Mouse (Mus musculus) kidney, postnatal 0 days (tissue): ENCODE data around the gene Dhrs11. TPM values are rescaled to one million over a fixed set of nuclear protein-coding genes. Genes with fewer than 3 reads are reported as not detected.
"Not testable (repeated sequence)": the region's sequence is repeated elsewhere in the genome, so short reads cannot be mapped to it uniquely, and the experiment has no call there.

Experiments used
- ATAC-seq: fragments of 200-750 bp; cut with Nextera tagmentation; replicated peaks from 2 replicates; pipeline ENCODE4 v1.8.0; 2017; ENCODE audit warnings: low read depth, moderate number of reproducible peaks, moderate TSS enrichment, moderate library complexity; ENCODE audit not compliant: low FRiP score
- DNase-seq: peaks from one replicate; pipeline ENCODE4 v3.0.0-alpha.2; 2016; ENCODE audit warnings: low spot score
- H3K27ac ChIP-seq: fragments of 300-500 bp; sonication (generic); 2 replicates; pipeline ENCODE4 v1.5.1; 2014; ENCODE audit warnings: mild to moderate bottlenecking
- H3K27me3 ChIP-seq: fragments of 300-500 bp; sonication (generic); 2 replicates; pipeline ENCODE4 v1.6.1; 2014; ENCODE audit warnings: low read length, mixed read lengths; ENCODE audit not compliant: insufficient read depth
- H3K36me3 ChIP-seq: fragments of 300-500 bp; sonication (generic); 2 replicates; pipeline ENCODE4 v1.6.1; 2014; ENCODE audit warnings: low read length, mixed read lengths; ENCODE audit not compliant: insufficient read depth
- H3K4me1 ChIP-seq: fragments of 300-500 bp; sonication (generic); replicated peaks from 2 replicates; pipeline ENCODE4 v1.6.1; 2014; ENCODE audit warnings: antibody characterized with exemption, low read length, mixed read lengths; ENCODE audit not compliant: insufficient read depth
- H3K4me2 ChIP-seq: fragments of 300-500 bp; sonication (generic); 2 replicates; pipeline ENCODE4 v1.6.1; 2014; ENCODE audit warnings: mild to moderate bottlenecking, low read length, moderate library complexity, mixed read lengths
- H3K4me3 ChIP-seq: fragments of 300-500 bp; sonication (generic); replicated peaks from 2 replicates; pipeline ENCODE4 v1.5.1; 2014; ENCODE audit warnings: low read depth, low read length
- H3K9ac ChIP-seq: fragments of 300-500 bp; sonication (generic); 2 replicates; pipeline ENCODE4 v1.6.1; 2014; ENCODE audit warnings: low read depth, low read length
- H3K9me3 ChIP-seq: fragments of 300-500 bp; sonication (generic); replicated peaks from 2 replicates; pipeline ENCODE4 v1.6.1; 2016; ENCODE audit warnings: low read length, inconsistent platforms, mixed read lengths
- CTCF ChIP-seq: IDR thresholded peaks from 2 replicates; pipeline ENCODE4 v1.5.1; 2016; ENCODE audit warnings: antibody characterized with exemption, low read depth, mild to moderate bottlenecking, moderate library complexity
- WGBS: fragments of 180-500 bp; shearing (Covaris S2); extraction: QIAGEN DNeasy Blood & Tissue Kit; methylation state at CpG from one replicate; pipeline ENCODE4 v1.1.7; 2014; 5-methylcytosine and 5-hydroxymethylcytosine counted together
- polyA plus RNA-seq: library from polyadenylated mRNA; unstranded; fragments of >200 nt; fragmentation: Nextera tagmentation; extraction: Ambion mirVana; gene quantifications from 2 replicates; pipeline ENCODE4 v1.2.1, GENCODE M21; 2015

Gene Dhrs11
- polyA plus RNA-seq: 13.8 and 16.1 TPM in 2 replicates

GRCm38 (mm10) chr11:84828516-84829399, at the start of gene Dhrs11:
Dhrs11 (minus strand) TSS chr11:84828994.
- Histone ChIP-seq H3K9me3 (no peaks in the 10 kb centered on the region), H3K36me3 (peaks cover 7% of the 10 kb centered on the region; the same call in 1 of the 2 replicates), H3K4me1 (no peaks in the 10 kb centered on the region; the same call in 1 of the 2 replicates), H3K4me2 (peak within 1 kb of the TSS; percentile 97), H3K27ac (peak within 1 kb of the TSS; percentile 83), H3K27me3 (no peaks in the 10 kb centered on the region), H3K9ac (peak within 1 kb of the TSS; percentile 81), H3K4me3 (peak within 1 kb of the TSS; percentile 62)
- DNase-seq (peak; percentile 95), ATAC-seq (peak; percentile 94)
- no peak for TF ChIP-seq CTCF
- under 1% methylated on average over 62 of the region's 62 CpGs for WGBS

- not testable (repeated sequence) for H3K36me3 ChIP-seq, H3K27me3 ChIP-seq, H3K4me2 ChIP-seq, H3K4me1 ChIP-seq, H3K9ac ChIP-seq, H3K27ac ChIP-seq, ATAC-seq, H3K9me3 ChIP-seq, H3K4me3 ChIP-seq, DNase-seq
- no CpG with 5 or more reads among the region's 1 CpGs for WGBS
Observed at GRCm38 (mm10) chr11:84876020-84876419, 47.2 kb upstream of the Dhrs11 start.

GRCm38 (mm10) chr11:84873042-84873833, 44.4 kb upstream of the Dhrs11 start:
- peaks cover 3% of the 10 kb centered on the region; the same call in 1 of the 2 replicates for H3K4me1 ChIP-seq
- no peak overlapping the region for H3K4me2 ChIP-seq
- H3K9me3 ChIP-seq: no peaks in the 10 kb centered on the region
- no peak overlapping the region for H3K4me3 ChIP-seq
- no peak overlapping the region for H3K9ac ChIP-seq
- DNase-seq (no peak), ATAC-seq (no peak)
- no peaks in the 10 kb centered on the region for H3K27me3 ChIP-seq
- 76% methylated on average over 1 of the region's 1 CpGs for WGBS
- TF ChIP-seq CTCF: no peak
- peaks cover 3% of the 10 kb centered on the region; the same call in 1 of the 2 replicates for H3K36me3 ChIP-seq
- no peak overlapping the region for H3K27ac ChIP-seq

- H3K9ac ChIP-seq: peak overlapping the region; percentile 97
- peak overlapping the region; percentile 85 for H3K4me3 ChIP-seq
- H3K4me1 ChIP-seq: peaks cover 10% of the 10 kb centered on the region; the same call in 1 of the 2 replicates
- ATAC-seq (no peak), DNase-seq (no peak)
- H3K27me3 ChIP-seq: no peaks in the 10 kb centered on the region
- H3K9me3 ChIP-seq: no peaks in the 10 kb centered on the region
- peak overlapping the region; percentile 71 for H3K4me2 ChIP-seq
- WGBS: 65% methylated on average over 4 of the region's 4 CpGs
- peak overlapping the region; percentile 100 for H3K27ac ChIP-seq
- no peak for TF ChIP-seq CTCF
- H3K36me3 ChIP-seq: peaks cover 3% of the 10 kb centered on the region; the same call in 1 of the 2 replicates
Observed at GRCm38 (mm10) chr11:84871548-84872069, 42.8 kb upstream of the Dhrs11 start.

GRCm38 (mm10) chr11:84871046-84871445, 42.3 kb upstream of the Dhrs11 start:
- WGBS: 0% methylated on average over 10 of the region's 10 CpGs
- ATAC-seq (peak; percentile 64), DNase-seq (peak; percentile 71)
- Histone ChIP-seq H3K9ac (peak overlapping the region; percentile 97), H3K27ac (peak overlapping the region; percentile 100), H3K4me3 (peak overlapping the region; percentile 85), H3K4me2 (peak overlapping the region; percentile 71), H3K9me3 (no peaks in the 10 kb centered on the region), H3K36me3 (no peaks in the 10 kb centered on the region), H3K4me1 (peaks cover 10% of the 10 kb centered on the region; the same call in 1 of the 2 replicates), H3K27me3 (no peaks in the 10 kb centered on the region)
- no peak for TF ChIP-seq CTCF
